Mouse (Mus musculus) liver, embryonic 14.5 days (tissue): ENCODE data around the gene Cd44. TPM values are rescaled to one million over a fixed set of nuclear protein-coding genes. Genes with fewer than 3 reads are reported as not detected.

Experiments
- ATAC-seq: fragments of 200-750 bp; cut with Nextera tagmentation; 2 replicates; pipeline ENCODE4 v1.8.0; 2017; ENCODE audit warnings: moderate number of reproducible peaks, mild to moderate bottlenecking, moderate library complexity; ENCODE audit not compliant: insufficient read depth
- DNase-seq, 3 experiments: peaks; one replicate each; pipeline ENCODE4 v3.0.0-alpha.2; 2012 to 2013; ENCODE audit warnings: low read depth in 3 of 3, low spot score in 3 of 3
- H3K27ac ChIP-seq: fragments of 300-500 bp; sonication (generic); 2 replicates; pipeline ENCODE4 v1.5.1; 2014; ENCODE audit warnings: moderate library complexity, mild to moderate bottlenecking, control low read depth, inconsistent platforms
- H3K27me3 ChIP-seq: fragments of 300-500 bp; sonication (generic); 2 replicates; pipeline ENCODE4 v1.6.1; 2014; ENCODE audit warnings: mild to moderate bottlenecking, low read length, moderate library complexity; ENCODE audit not compliant: control insufficient read depth, insufficient read depth
- H3K36me3 ChIP-seq: fragments of 300-500 bp; sonication (generic); replicated peaks from 2 replicates; pipeline ENCODE4 v1.6.1; 2014; ENCODE audit warnings: low read depth; ENCODE audit not compliant: control insufficient read depth, insufficient read depth
- H3K4me1 ChIP-seq, 2 experiments: fragments of 200-500 bp in 1 of 2; fragments of 300-500 bp in 1 of 2; sonication (generic) in 1 of 2; replicated peaks; 2 replicates each; pipeline ENCODE4 v1.6.1; 2012 to 2014; ENCODE audit warnings: antibody characterized with exemption in 1 of 2, inconsistent platforms in 1 of 2, low read length in 1 of 2; ENCODE audit not compliant: control insufficient read depth in 2 of 2, insufficient read depth in 2 of 2
- H3K4me2 ChIP-seq: fragments of 300-500 bp; sonication (generic); 2 replicates; pipeline ENCODE4 v1.6.1; 2014; ENCODE audit warnings: low read depth, mild to moderate bottlenecking, control low read depth, moderate library complexity
- H3K4me3 ChIP-seq, 2 experiments: fragments of 200-500 bp in 1 of 2; fragments of 300-500 bp in 1 of 2; sonication (generic) in 1 of 2; 2 replicates each; pipeline ENCODE4 v1.5.1; 2012 to 2014; ENCODE audit warnings: low read depth in 2 of 2, low read length in 2 of 2, mild to moderate bottlenecking in 2 of 2, control low read depth in 1 of 2, inconsistent platforms in 1 of 2, moderate library complexity in 1 of 2; ENCODE audit not compliant: insufficient read depth in 1 of 2
- H3K9ac ChIP-seq: fragments of 300-500 bp; sonication (generic); replicated peaks from 2 replicates; pipeline ENCODE4 v1.6.1; 2014; ENCODE audit warnings: mild to moderate bottlenecking, control low read depth, moderate library complexity
- H3K9me3 ChIP-seq: fragments of 300-500 bp; sonication (generic); 2 replicates; pipeline ENCODE4 v1.6.1; 2016; ENCODE audit warnings: low read length, mixed read lengths; ENCODE audit not compliant: control insufficient read depth
- CTCF ChIP-seq: IDR thresholded peaks from 2 replicates; pipeline ENCODE4 v1.5.1; 2016; ENCODE audit warnings: antibody characterized with exemption, low read depth, control low read depth
- EP300 ChIP-seq: IDR thresholded peaks from 2 replicates; pipeline ENCODE4 v1.6.1; 2016; ENCODE audit warnings: antibody characterized with exemption, low read depth
- WGBS: fragments of 180-500 bp; shearing (Covaris S2); extraction: QIAGEN DNeasy Blood & Tissue Kit; methylation state at CpG from one replicate; pipeline ENCODE4 v1.1.7; 2014; ENCODE audit not compliant: insufficient replicate concordance; 5-methylcytosine and 5-hydroxymethylcytosine counted together
- polyA plus RNA-seq, 2 experiments: library from polyadenylated mRNA; depleted of rRNA in 1 of 2; stranded (reverse) in 1 of 2; unstranded in 1 of 2; fragments of >200 nt; fragmentation: Nextera tagmentation in 1 of 2; extraction: Ambion mirVana in 1 of 2; gene quantifications; 2 replicates each; pipeline versions ENCODE4 v1.2.1 to v1.2.3; 2012 to 2014

The Cd44 gene
- polyA plus RNA-seq, 2 experiments = 9.2 to 15.5 TPM

DNA sequence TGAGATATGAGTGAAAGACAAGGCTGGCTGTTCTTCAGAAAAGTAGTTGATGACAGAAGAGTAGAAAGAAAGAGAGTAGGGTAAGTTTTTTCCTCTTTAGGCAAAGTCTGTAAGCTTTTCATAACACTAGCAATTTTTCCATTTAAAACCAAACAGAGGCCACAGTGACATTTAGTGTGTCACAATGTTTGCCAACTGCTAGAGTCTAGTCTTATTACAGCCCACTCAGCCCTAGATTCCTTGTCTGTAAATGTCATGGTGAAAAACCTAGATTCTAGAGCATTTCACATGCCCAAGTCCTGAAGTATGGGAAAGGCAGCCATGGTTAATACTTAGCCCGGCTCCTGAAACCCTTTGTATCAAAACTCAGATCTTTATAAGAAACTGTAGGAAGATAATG is 130.2 kb downstream of the Cd44 start:
- whole genome bisulfite sequencing = 83% methylated on average over 1 of the region's 1 CpGs
- no peak for DNase-seq
- Histone ChIP-seq H3K4me1 (no peaks in the 10 kb centered on the region), H3K9ac (no peak overlapping the region), H3K4me2 (no peak overlapping the region), H3K27ac (no peak overlapping the region), H3K27me3 (no peaks in the 10 kb centered on the region), H3K9me3 (no peaks in the 10 kb centered on the region), H3K36me3 (no peaks in the 10 kb centered on the region), H3K4me3 (no peak overlapping the region)
- TF ChIP-seq EP300 = no peak
- no peak for TF ChIP-seq CTCF
- ATAC-seq = no peak

DNA sequence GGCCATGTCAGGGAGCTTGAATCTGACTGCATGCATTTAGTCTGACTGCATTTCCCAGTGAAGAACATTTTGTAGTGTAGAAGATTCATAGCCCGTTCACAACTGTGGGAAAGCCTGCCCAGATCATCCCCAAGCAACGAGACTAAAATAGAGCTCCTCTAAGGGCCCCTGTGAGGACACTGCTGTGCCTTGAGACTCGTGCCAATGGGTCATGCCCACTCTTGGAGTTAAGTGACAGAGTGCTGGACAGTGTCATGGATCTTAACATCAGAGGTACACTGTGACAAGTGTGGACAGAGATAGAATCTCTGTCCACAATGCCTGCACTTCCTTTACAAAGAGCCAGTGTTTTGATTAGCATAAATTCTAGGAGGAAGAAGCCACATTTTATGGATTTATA is 133.2 kb downstream of the Cd44 start:
- Histone ChIP-seq H3K4me2 (no peak overlapping the region), H3K9ac (no peak overlapping the region), H3K27me3 (no peaks in the 10 kb centered on the region), H3K4me1 (no peaks in the 10 kb centered on the region), H3K27ac (no peak overlapping the region), H3K4me3 (no peak overlapping the region), H3K36me3 (no peaks in the 10 kb centered on the region), H3K9me3 (no peaks in the 10 kb centered on the region)
- WGBS = 38% methylated on average over 3 of the region's 3 CpGs
- ATAC-seq (no peak), DNase-seq (no peak)
- no peak for TF ChIP-seq EP300
- no peak for TF ChIP-seq CTCF

DNA sequence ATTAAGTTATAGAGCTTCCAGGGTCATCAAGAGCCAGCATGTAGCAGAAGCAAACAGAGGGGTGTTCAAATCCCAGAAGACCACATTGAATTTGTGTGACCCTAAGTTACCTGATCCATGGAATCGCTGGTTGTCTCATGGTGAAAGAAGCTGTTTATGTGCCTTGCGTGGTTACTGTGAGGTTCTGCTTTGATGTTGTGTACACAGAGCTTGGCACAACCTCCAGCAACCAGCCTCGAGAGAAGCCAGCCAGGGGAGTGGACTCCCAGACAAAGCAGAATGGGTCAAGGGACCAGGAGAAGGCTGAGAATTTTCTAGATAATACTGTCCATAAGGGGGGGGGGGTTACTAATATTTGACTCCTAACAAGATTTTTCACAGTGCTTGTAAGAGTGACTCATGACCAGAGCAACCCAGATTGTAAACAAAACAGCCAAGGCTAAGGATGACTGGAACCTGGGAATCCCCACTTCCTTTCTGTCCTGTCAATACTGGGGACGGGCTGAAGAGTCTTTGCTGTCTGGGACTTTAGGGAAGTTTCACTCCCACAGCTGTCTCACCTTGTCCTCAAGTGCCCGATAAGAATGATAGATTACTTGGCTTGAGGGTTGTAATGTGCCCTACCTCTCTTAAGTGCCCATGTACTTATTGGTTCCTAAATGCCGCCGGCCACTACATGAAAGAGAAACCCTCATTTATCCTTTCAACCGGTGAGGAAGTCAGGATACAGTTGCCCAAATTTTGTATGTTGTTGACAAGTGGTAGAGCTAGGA is 136.7 kb downstream of the Cd44 start:
- no peak overlapping the region for H3K27ac ChIP-seq
- no peak for ATAC-seq
- no peaks in the 10 kb centered on the region for H3K36me3 ChIP-seq
- no peak overlapping the region for H3K9ac ChIP-seq
- H3K27me3 ChIP-seq = no peaks in the 10 kb centered on the region
- no peaks in the 10 kb centered on the region for H3K9me3 ChIP-seq
- peaks cover 0 to 2% of the 10 kb centered on the region in 2 experiments; a peak in 1 of 4 replicates for H3K4me1 ChIP-seq
- WGBS = 53% methylated on average over 8 of the region's 8 CpGs
- no peak for TF ChIP-seq EP300
- no peak overlapping the region for H3K4me2 ChIP-seq
- H3K4me3 ChIP-seq = no peak overlapping the region
- no peak for DNase-seq

DNA sequence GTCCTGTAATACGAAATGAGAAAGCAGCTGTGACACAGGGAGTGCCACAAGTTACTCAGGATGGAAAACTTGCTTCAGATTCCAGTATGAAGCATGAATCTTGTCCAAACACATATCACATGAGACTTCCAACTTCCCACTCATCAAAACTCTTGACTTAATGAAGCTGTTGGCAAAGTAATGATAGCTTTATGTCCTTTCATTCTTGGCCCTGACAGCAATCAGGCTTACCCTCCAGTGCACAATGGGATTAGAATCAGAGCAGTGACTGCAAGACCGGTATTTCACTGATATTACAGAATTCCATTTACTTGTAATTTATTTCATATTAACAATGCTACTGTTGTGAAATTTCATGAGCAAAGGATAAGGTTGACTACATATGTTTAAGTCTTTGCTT is 137.5 kb downstream of the Cd44 start:
- H3K27ac ChIP-seq = no peak overlapping the region
- DNase-seq (no peak), ATAC-seq (no peak)
- TF ChIP-seq EP300 (no peak), CTCF (no peak)
- H3K9ac ChIP-seq = no peak overlapping the region
- H3K4me2 ChIP-seq = no peak overlapping the region
- no peak overlapping the region for H3K4me3 ChIP-seq
- peaks cover 0 to 2% of the 10 kb centered on the region in 2 experiments; a peak in 1 of 4 replicates for H3K4me1 ChIP-seq
- no peaks in the 10 kb centered on the region for H3K27me3 ChIP-seq
- H3K9me3 ChIP-seq = no peaks in the 10 kb centered on the region
- no peaks in the 10 kb centered on the region for H3K36me3 ChIP-seq
- 67% methylated on average over 2 of the region's 2 CpGs for WGBS

- no peak for DNase-seq
- no peak overlapping the region for H3K4me3 ChIP-seq
- no peak for TF ChIP-seq EP300
- TF ChIP-seq CTCF = no peak
Measured at GRCm38 (mm10) chr2:102763176-102763575, 138.3 kb downstream of the Cd44 start.

More at GRCm38 (mm10) chr2:102763176-102763575, 138.3 kb downstream of the Cd44 start:
- no peak overlapping the region for H3K27ac ChIP-seq
- no peaks in the 10 kb centered on the region for H3K9me3 ChIP-seq
- no peak overlapping the region for H3K4me2 ChIP-seq
- peaks cover 0 to 2% of the 10 kb centered on the region in 2 experiments; a peak in 1 of 4 replicates for H3K4me1 ChIP-seq
- no peaks in the 10 kb centered on the region for H3K36me3 ChIP-seq
- no peak for ATAC-seq
- no peaks in the 10 kb centered on the region for H3K27me3 ChIP-seq
- no peak overlapping the region for H3K9ac ChIP-seq
- 61% methylated on average over 3 of the region's 3 CpGs for WGBS

Other genes starting within 250 kb of the Cd44 start
- 0.29 and 0.44 TPM in 2 replicates for gene Slc1a2, start 243.0 kb downstream of the Cd44 start, polyA plus RNA-seq (2012; rRNA removed)
- 0.45 and 1.0 TPM in 2 replicates for gene Slc1a2, start 243.0 kb downstream of the Cd44 start, polyA plus RNA-seq (2014; fragmentation: Nextera tagmentation; extraction: Ambion mirVana)
- 11.7 and 16.0 TPM in 2 replicates for gene Pdhx, start 171.8 kb upstream of the Cd44 start, polyA plus RNA-seq (2012; rRNA removed)
- 23.1 and 23.8 TPM in 2 replicates for gene Pdhx, start 171.8 kb upstream of the Cd44 start, polyA plus RNA-seq (2014; fragmentation: Nextera tagmentation; extraction: Ambion mirVana)
- gene Apip, start 172.0 kb upstream of the Cd44 start, polyA plus RNA-seq (2012; rRNA removed) = 14.8 and 24.4 TPM in 2 replicates
- gene Apip, start 172.0 kb upstream of the Cd44 start, polyA plus RNA-seq (2014; fragmentation: Nextera tagmentation; extraction: Ambion mirVana) = 45.1 and 46.0 TPM in 2 replicates